Mouse (Mus musculus): ENCODE measurements at regions not wholly inside any gene's neighbourhood (a gene's known extent, or its start where the extent isn't known, plus 50 kb on each side); places are given as distances from the start of the nearest gene placed in this dataset.
A peak's percentile ranks its signal among the peaks of the same experiment; 100 is the strongest.

DNA sequence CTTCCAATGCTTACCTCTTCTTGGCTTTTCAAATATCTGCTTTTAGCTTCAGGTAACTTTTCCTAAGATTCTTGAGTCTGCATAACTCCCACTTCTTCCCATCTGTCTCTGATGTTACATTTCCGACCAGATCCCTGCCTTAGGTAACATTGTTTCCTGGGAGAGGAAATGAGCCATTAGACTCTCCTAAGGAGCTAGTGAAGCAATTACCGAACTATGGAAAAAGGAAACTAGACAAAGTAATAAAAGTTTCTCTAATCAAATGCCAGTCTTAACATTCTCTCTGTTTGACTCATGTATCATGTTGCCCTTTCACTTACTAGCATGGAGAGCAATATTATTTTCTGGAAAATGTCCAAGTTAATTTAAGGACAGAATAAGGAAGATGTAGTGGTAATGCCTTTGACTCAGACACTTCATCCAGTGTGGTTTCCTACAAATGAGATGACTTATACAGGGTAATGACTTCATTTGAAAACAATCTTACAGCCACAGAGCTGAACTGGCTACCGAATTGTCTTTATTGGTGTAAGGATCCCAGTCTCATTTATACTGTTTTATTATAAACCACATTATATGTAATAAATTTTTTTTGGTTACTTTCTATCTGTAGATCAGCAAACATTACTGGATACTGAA, 263.8 kb upstream of the Fam84a start:
- DNase-seq, result no peak

DNA sequence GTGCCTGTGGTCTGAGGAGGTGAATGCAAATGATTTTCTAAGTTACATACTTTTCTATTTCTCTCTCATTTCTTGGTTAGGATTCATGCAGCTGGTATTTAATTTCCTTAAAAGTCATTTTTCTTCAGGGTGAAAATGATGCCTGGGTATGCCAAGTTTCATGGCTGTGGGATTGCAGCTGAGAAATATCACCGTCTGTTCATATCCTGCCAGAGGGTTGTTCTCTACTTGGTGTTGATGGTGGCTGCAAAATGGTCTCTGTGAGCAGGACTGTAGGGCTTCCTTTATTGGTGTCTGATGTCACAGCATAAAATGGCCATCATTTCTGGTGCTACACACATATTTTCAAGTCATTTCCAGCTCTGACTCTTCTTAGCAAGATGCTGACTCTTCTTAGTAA, 259.2 kb upstream of the Fam84a start:
- no peak for DNase-seq

DNA sequence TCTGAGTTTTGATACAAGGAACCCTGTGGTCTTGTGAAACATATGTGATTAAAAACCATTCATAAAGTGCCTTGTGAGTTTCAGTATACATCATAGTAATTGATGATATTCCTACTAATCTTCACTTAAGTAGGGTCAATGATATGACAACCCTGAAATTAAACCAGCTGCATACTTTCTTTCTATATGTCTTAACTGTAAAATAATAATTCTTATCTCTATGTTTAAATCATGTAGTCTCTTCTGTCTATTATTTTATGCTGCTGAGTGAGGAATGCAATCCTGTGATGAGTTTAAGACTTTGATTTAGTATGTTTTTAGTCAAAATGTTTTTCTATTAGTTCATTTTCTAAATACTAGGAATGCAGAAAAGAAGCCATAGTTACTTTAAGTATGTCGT, 253.9 kb upstream of the Fam84a start:
- DNase-seq, result no peak

DNA sequence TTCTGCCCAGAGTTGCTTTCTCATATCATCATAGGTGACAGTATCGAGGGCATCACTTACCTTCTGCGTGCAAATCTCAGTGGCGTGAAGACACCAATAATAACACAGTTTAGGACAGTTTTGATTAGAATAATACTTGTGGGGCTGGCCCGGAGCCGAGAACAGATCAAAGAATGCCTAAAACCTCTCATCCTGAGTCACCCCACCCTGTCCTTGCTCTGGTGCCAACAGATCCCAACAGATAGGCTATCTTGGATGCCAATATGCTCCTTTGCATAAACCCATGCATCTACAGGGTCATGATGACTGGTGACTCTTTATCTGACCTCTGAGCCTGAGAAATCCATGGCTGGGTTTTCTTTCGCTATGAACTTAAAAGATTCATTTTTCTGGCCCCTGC, 224.4 kb upstream of the Fam84a start:
- peak; percentile 37 for DNase-seq

DNA sequence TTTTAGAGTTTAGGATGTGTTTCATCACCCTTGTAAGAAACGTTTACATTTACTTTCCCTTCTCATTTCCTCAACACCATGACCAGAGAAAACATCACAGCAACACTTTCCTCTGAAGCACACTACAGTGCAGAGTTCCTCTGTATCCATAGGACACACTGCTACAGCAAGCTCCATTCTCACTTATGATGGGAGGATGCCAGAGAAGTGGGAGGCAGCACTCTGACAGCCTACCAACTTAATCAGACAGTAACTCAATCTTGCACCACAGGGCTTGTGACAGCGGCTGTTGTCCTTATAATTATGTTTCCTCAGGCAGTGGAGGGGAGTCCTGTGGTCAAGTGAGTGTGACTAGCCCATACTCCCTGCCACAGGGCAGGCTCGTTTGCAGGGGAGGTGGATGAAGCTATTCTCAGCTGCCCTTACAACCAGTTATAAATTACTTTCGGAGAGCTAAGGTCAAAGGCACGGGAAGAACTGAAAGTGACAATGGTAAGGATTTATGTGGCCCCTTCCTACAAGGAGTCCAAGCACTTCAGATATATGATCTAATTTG, 186.5 kb upstream of the Fam84a start:
- DNase-seq, result no peak

DNA sequence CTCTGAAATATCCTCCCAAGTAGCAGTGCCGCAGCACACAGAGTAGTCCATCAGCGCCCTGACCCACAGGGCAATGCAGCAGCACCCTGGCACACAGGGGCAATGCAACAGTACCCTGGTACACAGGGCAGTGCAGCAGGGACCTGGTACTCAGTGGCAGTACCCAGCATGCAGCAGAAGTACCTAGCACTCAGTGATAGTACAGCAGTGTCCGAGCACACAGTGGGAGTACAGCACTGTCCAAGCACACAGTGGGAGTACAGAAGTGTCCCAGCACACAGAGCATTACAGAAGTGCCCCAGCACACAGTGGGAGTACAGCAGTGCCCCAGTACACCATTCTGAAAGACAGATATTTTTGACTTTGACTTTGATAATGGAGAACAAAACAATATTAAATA, 186.0 kb upstream of the Fam84a start:
- no peak for DNase-seq

DNA sequence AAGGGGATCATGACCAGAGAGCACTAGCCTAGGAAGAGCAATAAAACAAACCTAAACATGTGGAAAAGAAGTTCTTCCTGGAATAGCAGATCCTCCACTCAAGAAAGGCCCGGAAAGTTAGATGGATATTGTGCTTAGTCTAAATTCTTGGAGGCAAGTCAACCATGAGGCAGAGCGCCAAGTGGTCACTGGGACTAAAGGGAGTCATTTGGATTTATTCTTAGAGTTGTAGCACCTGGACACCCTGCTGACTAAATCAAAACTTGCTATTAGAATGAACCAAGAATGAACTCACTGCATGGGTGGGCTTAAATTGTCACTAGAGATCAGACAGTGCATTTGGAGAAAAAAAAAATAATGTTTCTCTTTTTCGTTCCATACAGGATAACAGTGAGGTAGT, 166.8 kb upstream of the Fam84a start:
- no peak for DNase-seq

DNA sequence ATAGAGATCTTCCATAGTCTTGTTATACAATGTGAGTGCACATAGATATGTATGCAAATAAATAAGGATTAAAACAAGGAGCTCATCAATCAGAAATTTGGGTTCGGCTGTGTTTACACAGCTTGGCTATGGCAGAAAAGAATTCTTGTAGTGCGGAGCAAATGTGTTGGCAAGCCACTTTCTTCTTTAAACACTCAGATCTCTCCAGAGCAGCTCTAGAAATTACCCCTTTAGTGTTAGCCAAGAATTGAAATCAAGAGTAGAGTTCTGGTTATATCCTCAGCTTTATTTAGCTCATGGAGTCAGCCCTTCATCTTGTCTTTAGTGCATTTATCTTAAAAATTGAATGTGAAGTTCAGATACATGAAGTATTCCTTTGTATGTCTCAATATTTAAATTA, 164.5 kb upstream of the Fam84a start:
- no peak for DNase-seq

DNA sequence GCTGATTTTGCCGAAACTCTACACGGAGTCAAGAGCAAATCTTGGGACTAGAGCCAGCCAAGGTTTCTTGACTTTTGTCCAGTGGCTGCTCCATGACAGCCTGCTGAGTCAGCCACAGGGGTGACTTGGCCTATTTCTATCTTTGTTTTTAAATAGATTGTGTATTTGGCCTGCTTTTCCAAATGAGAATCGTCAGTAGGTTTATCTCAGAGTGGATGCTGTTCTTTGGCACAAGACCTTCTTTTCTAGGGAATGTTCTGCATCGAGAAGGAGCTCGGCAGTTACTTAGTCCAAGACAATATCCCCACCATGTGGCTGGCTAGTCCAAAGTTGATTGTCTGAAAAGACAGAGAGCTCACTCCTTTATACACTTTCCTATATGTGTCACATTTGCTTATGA, 163.9 kb upstream of the Fam84a start:
- peak; percentile 59 for DNase-seq

DNA sequence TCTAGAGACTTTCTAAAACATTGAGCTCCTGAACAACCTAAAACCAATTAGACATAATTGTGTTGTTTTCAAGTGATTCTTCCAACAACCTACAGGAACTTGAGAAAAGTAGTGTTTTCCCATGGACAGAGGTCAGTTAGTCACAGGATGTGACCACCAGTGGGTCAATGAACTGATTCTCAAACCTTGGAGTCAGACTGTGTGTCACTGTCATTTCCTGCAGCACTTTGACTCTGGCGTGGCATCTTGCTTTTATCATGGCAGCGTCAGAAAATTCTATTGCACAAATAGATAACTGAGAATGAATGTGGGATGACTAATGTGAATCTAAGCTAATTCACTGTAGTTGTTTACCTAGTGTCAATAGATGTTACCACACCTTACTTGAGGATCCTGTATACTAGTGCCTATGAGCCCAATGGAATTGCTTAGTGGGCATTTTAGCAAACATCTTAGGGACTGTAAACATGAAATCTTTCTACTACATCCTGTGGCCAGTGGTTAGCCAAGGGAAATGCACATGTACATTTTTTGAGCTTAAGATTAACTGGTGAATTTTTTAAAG, 150.6 kb upstream of the Fam84a start:
- DNase-seq, result no peak

DNA sequence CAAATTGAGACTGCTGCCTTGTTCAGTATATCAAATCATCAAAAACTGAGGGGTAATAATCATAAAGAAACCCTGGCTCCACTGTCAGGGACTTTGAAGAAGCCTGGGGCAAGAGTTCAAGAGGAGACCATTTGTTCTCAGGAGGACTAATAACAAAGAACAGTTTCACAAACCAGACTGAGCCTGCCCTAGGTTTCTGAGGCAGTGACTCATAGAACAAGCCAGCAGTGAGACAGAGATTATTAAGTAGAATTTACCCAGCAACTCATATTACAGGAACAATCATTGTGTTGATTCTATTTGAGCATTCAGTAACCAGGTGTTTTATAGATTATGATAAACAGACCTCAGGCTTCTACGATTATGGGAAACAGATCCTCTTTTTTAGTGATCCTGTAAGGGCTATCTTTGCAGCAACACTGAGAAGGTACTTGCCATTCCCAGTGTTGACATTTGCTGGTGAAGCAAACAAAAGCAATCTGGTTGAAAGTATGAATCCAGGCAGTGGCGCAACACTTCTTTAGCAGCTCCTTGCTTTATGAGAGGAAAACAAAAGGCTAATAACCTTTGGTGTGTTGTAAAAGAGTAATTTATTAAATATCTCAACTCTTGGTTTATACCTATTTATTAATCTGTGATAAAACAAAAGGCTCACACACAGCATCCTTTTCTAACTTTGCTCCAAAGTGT, 150.0 kb upstream of the Fam84a start:
- no peak for DNase-seq

DNA sequence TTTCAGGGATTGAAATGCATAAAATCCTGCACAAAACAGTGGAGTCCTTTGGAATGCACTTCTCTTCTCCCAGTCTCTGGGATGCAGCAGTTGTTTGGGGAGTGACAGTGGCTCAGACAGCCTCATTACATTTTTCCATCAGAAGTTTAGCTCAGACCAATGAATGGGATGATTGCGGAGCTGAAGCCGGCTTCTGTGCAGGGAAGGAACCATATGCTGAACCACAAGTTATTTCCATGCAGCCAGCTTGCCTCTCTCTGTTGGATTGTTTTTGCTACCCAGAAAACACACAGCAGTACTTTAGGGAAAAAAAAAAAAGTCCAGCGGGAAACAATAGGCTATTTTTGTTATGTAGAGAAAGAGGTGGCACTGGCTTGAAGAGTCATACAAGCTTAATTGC, 140.2 kb upstream of the Fam84a start:
- DNase-seq, result no peak

DNA sequence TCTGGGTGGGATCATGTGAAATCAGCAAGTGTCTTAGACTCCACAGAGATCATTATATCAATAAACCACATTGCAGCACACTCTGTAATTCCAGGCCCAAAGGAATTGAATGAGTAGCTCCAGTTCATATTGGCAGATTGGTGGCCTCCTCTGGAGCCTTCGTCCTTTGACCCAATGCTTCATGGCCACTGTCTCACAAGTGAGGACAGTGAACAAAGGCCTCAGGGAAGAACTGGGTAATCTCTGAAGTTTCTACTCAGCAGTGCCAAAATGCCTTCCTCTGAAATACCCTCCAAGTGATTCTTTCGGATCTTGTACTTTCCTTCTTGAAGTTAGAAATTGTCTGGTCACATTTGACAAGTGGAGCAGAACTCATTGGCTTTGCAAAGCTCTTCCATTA, 135.8 kb upstream of the Fam84a start:
- no peak for DNase-seq

DNA sequence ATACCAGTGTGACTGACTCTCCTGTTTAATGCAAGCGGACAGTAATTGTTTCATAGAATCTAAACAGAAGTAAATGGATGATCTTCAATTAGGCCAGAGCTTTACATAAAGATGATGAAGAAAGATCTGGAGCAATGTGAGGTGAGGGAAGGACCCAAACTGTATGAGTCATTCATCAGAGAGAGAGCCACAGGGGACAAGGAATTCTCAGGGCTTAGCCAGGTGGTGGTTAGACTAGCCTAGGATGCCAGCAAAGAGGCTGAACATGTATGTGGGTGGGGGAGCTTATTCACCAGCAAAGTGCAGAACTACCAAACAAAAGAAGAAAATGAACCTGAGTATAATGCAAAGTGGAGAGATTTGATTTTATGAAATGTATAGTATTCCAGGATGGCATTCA, 134.8 kb upstream of the Fam84a start:
- no peak for DNase-seq

DNA sequence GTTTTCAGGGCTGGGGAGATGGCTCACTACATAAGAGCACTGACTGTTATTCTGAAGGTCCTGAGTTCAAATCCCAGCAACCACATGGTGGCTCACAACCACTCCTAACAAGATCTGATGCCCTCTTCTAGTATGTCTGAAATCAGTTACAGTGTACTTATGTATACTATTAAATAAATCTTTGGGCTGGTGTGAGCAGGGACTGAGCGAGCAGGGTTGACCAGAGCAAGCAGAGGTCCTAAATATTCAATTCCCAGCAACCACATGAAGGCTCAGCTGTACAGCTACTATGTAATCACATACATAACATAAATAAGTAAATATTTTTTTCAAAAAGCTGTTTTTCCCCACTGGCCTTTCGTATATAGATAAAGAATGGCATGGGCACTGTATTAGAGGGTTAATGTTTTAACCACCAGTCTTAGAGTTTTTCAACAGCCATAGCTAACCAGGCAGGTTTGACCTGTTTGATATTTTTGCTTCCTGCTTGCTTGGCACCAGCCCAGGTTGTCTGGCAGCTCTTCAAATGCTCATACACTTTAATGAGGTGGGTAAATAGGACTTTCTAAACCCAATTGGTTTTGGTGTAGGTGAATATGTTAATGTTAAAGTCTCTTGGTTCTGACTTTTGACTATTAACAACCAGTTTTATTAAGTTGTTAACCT, 134.1 kb upstream of the Fam84a start:
- DNase-seq, result no peak

DNA sequence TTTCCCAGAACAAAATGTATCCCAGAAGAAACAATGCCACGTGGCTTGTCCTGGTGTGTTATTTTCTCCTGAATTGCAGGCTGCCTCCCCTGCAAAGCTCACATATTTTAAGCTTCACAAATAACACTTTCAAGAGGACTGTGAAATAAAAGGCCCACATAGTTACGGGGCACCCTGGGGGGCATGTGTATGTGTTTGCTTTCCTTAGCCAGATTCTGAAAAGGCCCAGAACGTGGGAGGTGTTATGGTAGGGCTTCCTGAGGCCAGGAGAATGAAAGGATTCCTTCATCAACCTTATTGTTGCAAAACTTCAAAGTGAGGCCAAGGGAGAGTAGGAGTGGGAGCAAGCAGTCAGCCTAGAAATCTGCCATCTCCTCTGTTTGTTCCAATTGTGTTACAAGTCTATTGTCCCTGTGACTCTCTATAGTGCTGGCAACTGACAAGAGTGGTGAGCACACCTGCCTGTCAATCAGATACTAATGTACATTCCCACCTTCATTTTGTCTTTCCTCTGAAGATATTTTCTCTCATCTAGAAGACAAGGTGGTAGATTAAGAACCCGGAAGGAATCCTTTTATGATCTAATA, 131.3 kb upstream of the Fam84a start:
- DNase-seq, result no peak

DNA sequence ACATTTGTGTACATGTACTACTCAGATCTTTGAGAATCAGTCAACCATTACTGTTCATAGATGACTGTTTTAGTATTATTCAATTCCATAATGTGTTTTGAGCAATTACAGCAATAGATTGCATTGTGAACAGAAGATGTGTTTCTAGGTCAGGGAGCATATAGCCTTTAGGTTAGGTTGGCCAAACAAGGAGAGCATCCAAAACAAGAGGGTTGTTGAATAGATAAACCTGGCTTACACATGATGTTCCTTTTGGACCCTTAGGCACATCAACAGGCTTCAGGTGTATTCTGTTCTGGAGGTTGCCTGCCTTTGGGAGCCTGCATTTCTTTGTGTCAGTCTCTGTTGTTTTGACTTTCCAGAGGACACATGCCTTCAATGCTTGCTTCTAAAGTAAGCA, 123.4 kb upstream of the Fam84a start:
- DNase-seq, result no peak

DNA sequence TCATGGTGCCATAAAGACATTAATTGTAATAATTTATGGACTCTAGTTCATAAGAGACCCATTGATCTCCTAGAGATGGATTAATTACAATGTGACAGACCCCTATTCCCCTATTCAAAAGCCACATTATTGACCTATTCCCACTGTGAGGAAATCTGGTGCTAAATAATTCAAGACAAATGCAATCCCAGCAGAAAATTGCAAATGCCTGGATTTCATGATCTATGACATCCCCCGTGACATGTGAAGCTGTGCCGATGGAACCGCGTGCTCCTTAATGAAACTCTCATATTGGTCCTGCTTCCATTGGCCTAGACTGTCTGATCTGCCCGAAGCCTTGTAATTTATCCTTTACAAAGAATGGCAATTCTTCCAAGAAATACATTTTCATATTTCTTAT, 122.9 kb upstream of the Fam84a start:
- DNase-seq, result no peak

DNA sequence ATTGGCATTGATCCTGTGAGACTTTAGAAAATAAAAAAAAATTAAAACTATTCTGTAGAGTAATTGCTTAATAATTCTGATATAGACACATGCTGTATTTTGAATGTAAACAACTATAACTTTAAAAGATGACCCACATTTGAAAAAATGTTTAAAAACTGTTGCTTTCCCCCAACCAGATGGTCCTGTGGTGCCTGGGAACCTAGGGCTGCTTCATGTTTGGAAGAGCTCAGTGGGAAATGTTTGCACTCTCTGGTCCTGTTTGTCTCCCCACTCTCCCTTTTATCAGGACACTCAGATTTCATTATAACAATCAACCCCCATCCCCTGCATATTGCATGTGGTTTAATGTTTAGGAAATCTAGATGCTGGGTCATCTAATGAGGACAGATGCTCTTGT, 119.4 kb upstream of the Fam84a start:
- no peak for DNase-seq

DNA sequence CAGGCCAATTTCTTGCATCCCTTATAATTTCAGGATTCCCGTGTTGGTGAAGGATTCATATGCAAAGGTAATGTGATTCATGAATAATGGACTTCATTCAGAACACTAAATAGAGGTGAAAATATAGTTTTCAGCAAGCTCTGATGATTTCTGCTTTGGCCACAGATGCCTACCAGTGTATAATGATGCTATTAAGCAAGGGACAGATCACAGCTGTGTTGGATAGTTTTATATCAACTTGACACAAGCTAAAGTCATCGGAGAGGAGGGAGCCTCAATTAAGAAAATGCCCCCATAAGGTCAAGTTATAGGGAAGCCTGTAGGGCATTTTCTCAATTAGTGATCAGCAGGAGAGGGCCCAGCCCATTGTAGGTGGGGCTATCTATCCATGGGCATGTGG, 109.2 kb upstream of the Fam84a start:
- DNase-seq, result no peak

DNA sequence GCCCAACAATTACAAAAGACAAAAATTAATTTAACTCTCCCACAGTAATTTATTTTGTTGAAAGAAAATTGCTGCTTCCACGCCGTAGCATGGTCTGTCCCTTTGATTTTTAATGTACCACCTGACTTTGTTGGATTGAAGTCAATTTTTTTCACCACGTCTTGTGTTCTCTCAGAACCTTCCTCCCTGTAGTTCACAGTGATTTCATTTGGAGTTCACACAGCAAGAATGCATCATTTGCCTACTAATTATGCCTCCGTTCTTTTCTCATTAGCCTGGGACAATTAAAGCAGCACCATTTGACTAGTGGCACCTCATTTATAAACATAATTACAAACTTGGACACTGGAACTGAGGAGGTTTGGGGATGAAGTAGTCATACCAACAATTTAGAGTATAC, 108.4 kb upstream of the Fam84a start:
- DNase-seq, result no peak

DNA sequence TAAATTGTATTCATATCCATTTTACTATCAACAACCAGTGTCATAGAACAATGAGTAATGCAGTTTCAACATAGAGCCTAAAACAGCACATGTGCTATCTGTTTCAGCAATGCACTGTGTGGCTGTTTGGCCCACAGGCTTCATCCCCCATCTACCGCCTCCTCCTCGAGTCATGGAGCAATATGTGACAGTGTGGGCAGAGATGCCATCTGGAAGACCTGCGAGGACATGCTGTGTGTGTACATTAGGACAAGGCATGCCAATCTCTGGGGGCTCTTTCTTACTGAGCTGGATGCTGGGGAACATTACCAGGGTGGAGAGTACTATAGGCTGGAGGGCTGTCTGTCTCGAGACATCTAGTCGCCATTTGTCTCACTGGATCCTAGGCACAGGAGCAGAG, 101.5 kb upstream of the Fam84a start:
- no peak for DNase-seq

DNA sequence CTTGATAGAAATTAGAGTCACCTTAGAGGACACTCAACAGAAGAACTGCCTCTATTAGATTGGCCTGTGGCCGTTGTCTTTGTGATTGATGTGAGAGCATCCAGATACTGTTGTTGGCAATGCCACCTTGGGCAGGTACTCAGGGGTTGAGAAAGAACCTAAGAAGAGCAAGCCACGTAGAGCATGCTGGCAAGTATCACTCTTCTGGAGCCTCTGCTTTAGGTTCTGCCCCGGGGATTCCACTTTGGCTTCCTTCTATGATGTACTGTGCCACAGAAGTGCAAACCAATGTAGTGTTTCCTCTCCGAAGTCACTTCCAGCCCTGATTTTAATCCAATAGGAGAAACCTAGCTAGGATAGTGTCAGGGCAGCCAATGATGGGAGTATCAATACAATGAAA, 98.3 kb upstream of the Fam84a start:
- DNase-seq, result no peak

Measured in adrenal gland, postnatal 25 days (tissue).